Mouse (Mus musculus): ENCODE results near the gene Ociad2. TPM values are rescaled to one million over a fixed set of nuclear protein-coding genes. Genes with fewer than 3 reads are reported as not detected.
A peak's percentile ranks its signal among the peaks of the same experiment; 100 is the strongest.
"Not testable (repeated sequence)": the region's sequence is repeated elsewhere in the genome, so short reads cannot be mapped to it uniquely, and the experiment has no call there.

Gene Ociad2
- polyA plus RNA-seq, 1 experiment from 2014 or later = 7.4 TPM

GRCm38 (mm10) chr5:73323602-73324001 is 17.2 kb downstream of the Ociad2 start:
- Histone ChIP-seq H3K9ac (ENCODE audit: low read depth, low read length) (no peak overlapping the region), H3K4me3 (ENCODE audit: low read depth, low read length) (no peak overlapping the region), H3K36me3 (ENCODE audit: control insufficient read depth, insufficient read depth) (no peaks in the 10 kb centered on the region), H3K27me3 (ENCODE audit: control insufficient read depth, insufficient read depth, low read depth, low read length) (no peaks in the 10 kb centered on the region), H3K27ac (ENCODE audit: low read length) (no peak overlapping the region), H3K9me3 (replicated peaks; ENCODE audit: control insufficient read depth, low read length) (no peaks in the 10 kb centered on the region), H3K4me1 (ENCODE audit: control insufficient read depth, low read depth, low read length) (no peaks in the 10 kb centered on the region), H3K4me2 (ENCODE audit: low read depth, low read length) (no peak overlapping the region)
- WGBS (ENCODE audit: insufficient replicate concordance) = 44% methylated on average over 5 of the region's 5 CpGs
- ATAC-seq (ENCODE audit: low read depth) = no peak

- not testable (repeated sequence) for ATAC-seq (ENCODE audit: low read depth); H3K36me3 ChIP-seq (ENCODE audit: control insufficient read depth, insufficient read depth); H3K4me3 ChIP-seq (ENCODE audit: low read depth, low read length); H3K27ac ChIP-seq (ENCODE audit: low read length); H3K27me3 ChIP-seq (ENCODE audit: control insufficient read depth, insufficient read depth, low read depth, low read length); H3K9ac ChIP-seq (ENCODE audit: low read depth, low read length); H3K9me3 ChIP-seq (replicated peaks; ENCODE audit: control insufficient read depth, low read length); H3K4me2 ChIP-seq (ENCODE audit: low read depth, low read length); H3K4me1 ChIP-seq (ENCODE audit: control insufficient read depth, low read depth, low read length)
- 54% methylated on average over 1 of the region's 1 CpGs for WGBS (ENCODE audit: insufficient replicate concordance)
These were observed 18.1 kb downstream of the Ociad2 start for GRCm38 (mm10) chr5:73322684-73323083.

- Histone ChIP-seq H3K4me1 (ENCODE audit: control insufficient read depth, low read depth, low read length) (peaks cover 8% of the 10 kb centered on the region), H3K9me3 (replicated peaks; ENCODE audit: control insufficient read depth, low read length) (no peaks in the 10 kb centered on the region), H3K27me3 (ENCODE audit: control insufficient read depth, insufficient read depth, low read depth, low read length) (no peaks in the 10 kb centered on the region), H3K4me2 (ENCODE audit: low read depth, low read length) (no peak overlapping the region), H3K9ac (ENCODE audit: low read depth, low read length) (no peak overlapping the region), H3K36me3 (ENCODE audit: control insufficient read depth, insufficient read depth) (peaks cover 18% of the 10 kb centered on the region), H3K27ac (ENCODE audit: low read length) (no peak overlapping the region), H3K4me3 (ENCODE audit: low read depth, low read length) (no peak overlapping the region)
- ATAC-seq (ENCODE audit: low read depth) = no peak
- 61% methylated on average over 5 of the region's 5 CpGs for WGBS (ENCODE audit: insufficient replicate concordance)
These were observed 21.5 kb downstream of the Ociad2 start for GRCm38 (mm10) chr5:73319306-73319705.

GRCm38 (mm10) chr5:73314654-73315053 is 26.2 kb downstream of the Ociad2 start:
- no peaks in the 10 kb centered on the region for H3K9me3 ChIP-seq (replicated peaks; ENCODE audit: control insufficient read depth, low read length)
- peaks cover 41% of the 10 kb centered on the region for H3K4me1 ChIP-seq (ENCODE audit: control insufficient read depth, low read depth, low read length)
- H3K4me3 ChIP-seq (ENCODE audit: low read depth, low read length) = no peak overlapping the region
- H3K9ac ChIP-seq (ENCODE audit: low read depth, low read length) = no peak overlapping the region
- no peak overlapping the region for H3K4me2 ChIP-seq (ENCODE audit: low read depth, low read length)
- H3K27ac ChIP-seq (ENCODE audit: low read length) = peak overlapping the region; percentile 50
- WGBS (ENCODE audit: insufficient replicate concordance) = 90% methylated on average over 2 of the region's 2 CpGs
- ATAC-seq (ENCODE audit: low read depth) = no peak
- peaks cover 34% of the 10 kb centered on the region for H3K36me3 ChIP-seq (ENCODE audit: control insufficient read depth, insufficient read depth)
- no peaks in the 10 kb centered on the region for H3K27me3 ChIP-seq (ENCODE audit: control insufficient read depth, insufficient read depth, low read depth, low read length)

GRCm38 (mm10) chr5:73313591-73313990 is 27.2 kb downstream of the Ociad2 start:
- Histone ChIP-seq H3K9me3 (replicated peaks; ENCODE audit: control insufficient read depth, low read length) (no peaks in the 10 kb centered on the region), H3K4me2 (ENCODE audit: low read depth, low read length) (peak overlapping the region; percentile 56), H3K4me1 (ENCODE audit: control insufficient read depth, low read depth, low read length) (peaks cover 41% of the 10 kb centered on the region), H3K27ac (ENCODE audit: low read length) (peak overlapping the region; percentile 88), H3K27me3 (ENCODE audit: control insufficient read depth, insufficient read depth, low read depth, low read length) (no peaks in the 10 kb centered on the region), H3K9ac (ENCODE audit: low read depth, low read length) (peak overlapping the region; percentile 16; the same call in 1 of the 2 replicates), H3K36me3 (ENCODE audit: control insufficient read depth, insufficient read depth) (peaks cover 39% of the 10 kb centered on the region), H3K4me3 (ENCODE audit: low read depth, low read length) (0 out of 2 replicates have a peak overlapping the region, but pooled peaks have one; percentile 15)
- WGBS (ENCODE audit: insufficient replicate concordance) = 45% methylated on average over 10 of the region's 10 CpGs
- ATAC-seq (ENCODE audit: low read depth) = peak; percentile 67

GRCm38 (mm10) chr5:73311458-73311857 is 29.4 kb downstream of the Ociad2 start:
- Histone ChIP-seq H3K4me2 (ENCODE audit: low read depth, low read length) (peak overlapping the region; percentile 11; the same call in 1 of the 2 replicates), H3K36me3 (ENCODE audit: control insufficient read depth, insufficient read depth) (peaks cover 54% of the 10 kb centered on the region)
- peak; percentile 98 for ATAC-seq (ENCODE audit: low read depth)

GRCm38 (mm10) chr5:73310401-73310800 is 30.4 kb downstream of the Ociad2 start:
- ATAC-seq (ENCODE audit: low read depth) = no peak

More at GRCm38 (mm10) chr5:73311458-73311857, 29.4 kb downstream of the Ociad2 start:
- Histone ChIP-seq H3K4me1 (ENCODE audit: control insufficient read depth, low read depth, low read length) (peaks cover 41% of the 10 kb centered on the region), H3K27me3 (ENCODE audit: control insufficient read depth, insufficient read depth, low read depth, low read length) (no peaks in the 10 kb centered on the region), H3K4me3 (ENCODE audit: low read depth, low read length) (no peak overlapping the region), H3K9ac (ENCODE audit: low read depth, low read length) (no peak overlapping the region), H3K9me3 (replicated peaks; ENCODE audit: control insufficient read depth, low read length) (no peaks in the 10 kb centered on the region), H3K27ac (ENCODE audit: low read length) (peak overlapping the region; percentile 90)
- WGBS (ENCODE audit: insufficient replicate concordance) = 14% methylated on average over 5 of the region's 5 CpGs

GRCm38 (mm10) chr5:73309496-73309895 is 31.3 kb downstream of the Ociad2 start:
- Histone ChIP-seq H3K9ac (ENCODE audit: low read depth, low read length) (no peak overlapping the region), H3K4me1 (ENCODE audit: control insufficient read depth, low read depth, low read length) (peaks cover 35% of the 10 kb centered on the region), H3K27ac (ENCODE audit: low read length) (0 out of 2 replicates have a peak overlapping the region, but pooled peaks have one; percentile 42), H3K36me3 (ENCODE audit: control insufficient read depth, insufficient read depth) (peaks cover 49% of the 10 kb centered on the region), H3K9me3 (replicated peaks; ENCODE audit: control insufficient read depth, low read length) (no peaks in the 10 kb centered on the region), H3K4me3 (ENCODE audit: low read depth, low read length) (no peak overlapping the region), H3K4me2 (ENCODE audit: low read depth, low read length) (no peak overlapping the region), H3K27me3 (ENCODE audit: control insufficient read depth, insufficient read depth, low read depth, low read length) (no peaks in the 10 kb centered on the region)
- WGBS (ENCODE audit: insufficient replicate concordance) = 83% methylated on average over 4 of the region's 4 CpGs
- no peak for ATAC-seq (ENCODE audit: low read depth)

More at GRCm38 (mm10) chr5:73310401-73310800, 30.4 kb downstream of the Ociad2 start:
- Histone ChIP-seq H3K9ac (ENCODE audit: low read depth, low read length) (no peak overlapping the region), H3K4me1 (ENCODE audit: control insufficient read depth, low read depth, low read length) (peaks cover 40% of the 10 kb centered on the region), H3K4me2 (ENCODE audit: low read depth, low read length) (no peak overlapping the region), H3K4me3 (ENCODE audit: low read depth, low read length) (no peak overlapping the region), H3K9me3 (replicated peaks; ENCODE audit: control insufficient read depth, low read length) (no peaks in the 10 kb centered on the region), H3K27ac (ENCODE audit: low read length) (peak overlapping the region; percentile 90), H3K36me3 (ENCODE audit: control insufficient read depth, insufficient read depth) (peaks cover 48% of the 10 kb centered on the region), H3K27me3 (ENCODE audit: control insufficient read depth, insufficient read depth, low read depth, low read length) (no peaks in the 10 kb centered on the region)
- WGBS (ENCODE audit: insufficient replicate concordance) = 82% methylated on average over 1 of the region's 1 CpGs

GRCm38 (mm10) chr5:73307297-73307696 is 33.5 kb downstream of the Ociad2 start:
- WGBS (ENCODE audit: insufficient replicate concordance) = 89% methylated on average over 3 of the region's 3 CpGs
- Histone ChIP-seq H3K36me3 (ENCODE audit: control insufficient read depth, insufficient read depth) (peaks cover 45% of the 10 kb centered on the region), H3K4me1 (ENCODE audit: control insufficient read depth, low read depth, low read length) (peaks cover 18% of the 10 kb centered on the region), H3K4me2 (ENCODE audit: low read depth, low read length) (no peak overlapping the region), H3K4me3 (ENCODE audit: low read depth, low read length) (no peak overlapping the region), H3K9me3 (replicated peaks; ENCODE audit: control insufficient read depth, low read length) (no peaks in the 10 kb centered on the region), H3K27ac (ENCODE audit: low read length) (no peak overlapping the region), H3K27me3 (ENCODE audit: control insufficient read depth, insufficient read depth, low read depth, low read length) (no peaks in the 10 kb centered on the region), H3K9ac (ENCODE audit: low read depth, low read length) (no peak overlapping the region)
- ATAC-seq (ENCODE audit: low read depth) = no peak
